Mouse (Mus musculus) small intestine, adult 2 months (tissue): ENCODE results near the gene Ccdc117.

Experiments
- CTCF ChIP-seq: fragments of 200-500 bp; IDR thresholded peaks from 2 replicates; pipeline ENCODE4 v1.5.1; 2012; ENCODE audit warnings: low read depth, mild to moderate bottlenecking, control low read depth, inconsistent platforms, low read length, moderate library complexity, mixed read lengths; ENCODE audit not compliant: insufficient replicate concordance, insufficient read length; ENCODE audit errors: extremely low read depth
- POLR2A ChIP-seq: fragments of 200-500 bp; IDR thresholded peaks from 2 replicates; pipeline ENCODE4 v1.6.1; 2012; ENCODE audit warnings: low read depth, mild to moderate bottlenecking, control low read depth, inconsistent platforms, low read length, moderate library complexity

- TF ChIP-seq CTCF (peak; percentile 65; the same call in 1 of the 2 replicates), POLR2A (no peak)
Observed at GRCm38 (mm10) chr11:5521516-5522291, 20.3 kb downstream of the Ccdc117 start.
